Mouse (Mus musculus) MEL (cell line): Measurements from ENCODE around the gene Dedd. TPM values are rescaled to one million over a fixed set of nuclear protein-coding genes. Genes with fewer than 3 reads are reported as not detected.

Source experiments
- DNase-seq: peaks from one replicate; pipeline ENCODE4 v3.0.0; 2011; ENCODE audit warnings: low read depth, low spot score
- H3K27ac ChIP-seq: 2 replicates; pipeline ENCODE4 v1.5.1; 2012; ENCODE audit warnings: low read depth, mild to moderate bottlenecking, control low read depth, low read length, moderate library complexity; ENCODE audit not compliant: control insufficient read depth
- H3K27me3 ChIP-seq, 2 experiments: fragments of 150-350 bp in 1 of 2; sonication (generic) in 1 of 2; 2 replicates each; pipeline ENCODE4 v1.6.1; 2012; ENCODE audit warnings: low read length in 2 of 2, mild to moderate bottlenecking in 2 of 2, improper control_type of control experiment in 1 of 2, moderate library complexity in 1 of 2; ENCODE audit not compliant: insufficient read depth in 2 of 2, control insufficient read depth in 1 of 2
- H3K36me3 ChIP-seq, 2 experiments: 2 replicates each; pipeline ENCODE4 v1.6.1; 2012 to 2014; ENCODE audit warnings: low read length in 2 of 2, improper control_type of control experiment in 1 of 2, inconsistent platforms in 1 of 2, mild to moderate bottlenecking in 1 of 2; ENCODE audit not compliant: insufficient read depth in 2 of 2, control insufficient read depth in 1 of 2
- H3K4me1 ChIP-seq, 2 experiments: fragments of 150-350 bp in 1 of 2; sonication (generic) in 1 of 2; 2 replicates each; pipeline ENCODE4 v1.6.1; 2012; ENCODE audit warnings: low read length in 2 of 2, improper control_type of control experiment in 1 of 2, mild to moderate bottlenecking in 1 of 2; ENCODE audit not compliant: insufficient read depth in 2 of 2, control insufficient read depth in 1 of 2
- H3K4me3 ChIP-seq, 2 experiments: fragments of 150-350 bp in 1 of 2; sonication (generic) in 1 of 2; 2 replicates each; pipeline ENCODE4 v1.5.1; 2012; ENCODE audit warnings: low read depth in 2 of 2, low read length in 2 of 2, mild to moderate bottlenecking in 2 of 2, moderate library complexity in 2 of 2, control low read depth in 1 of 2, improper control_type of control experiment in 1 of 2; ENCODE audit not compliant: control insufficient read depth in 1 of 2, insufficient read depth in 1 of 2
- H3K79me2 ChIP-seq: 2 replicates; pipeline ENCODE4 v1.6.1; 2012; ENCODE audit warnings: mild to moderate bottlenecking, low read length, moderate library complexity; ENCODE audit not compliant: control insufficient read depth, poor library complexity, insufficient read depth
- H3K9ac ChIP-seq: 2 replicates; pipeline ENCODE4 v1.6.1; 2012; ENCODE audit warnings: low read depth, mild to moderate bottlenecking, control low read depth, low read length, moderate library complexity; ENCODE audit not compliant: control insufficient read depth, poor library complexity, severe bottlenecking
- H3K9me3 ChIP-seq: fragments of 150-350 bp; sonication (generic); replicated peaks from 2 replicates; pipeline ENCODE4 v1.6.1; 2012; ENCODE audit warnings: mild to moderate bottlenecking, low read length, improper control_type of control experiment, moderate library complexity; ENCODE audit not compliant: insufficient read depth
- BHLHE40 ChIP-seq: IDR thresholded peaks from 2 replicates; pipeline ENCODE4 v1.6.1; 2012; ENCODE audit warnings: low read depth, mild to moderate bottlenecking, inconsistent platforms, low read length, improper control_type of control experiment, borderline replicate concordance
- CHD1 ChIP-seq: IDR thresholded peaks from 2 replicates; pipeline ENCODE4 v1.6.1; 2012; ENCODE audit warnings: low read depth, mild to moderate bottlenecking, inconsistent platforms, low read length, improper control_type of control experiment
- CHD2 ChIP-seq: IDR thresholded peaks from 2 replicates; pipeline ENCODE4 v1.6.1; 2011; ENCODE audit warnings: low read length, improper control_type of control experiment
- CTCF ChIP-seq, 3 experiments: IDR thresholded peaks in 2 of 3; conservative IDR thresholded peaks in 1 of 3; 2 replicates each; pipeline ENCODE4 v1.5.1; 2011 to 2012; ENCODE audit warnings: low read length in 3 of 3, low read depth in 2 of 3, mild to moderate bottlenecking in 2 of 3, improper control_type of control experiment in 1 of 3, inconsistent platforms in 1 of 3, mixed read lengths in 1 of 3, moderate library complexity in 1 of 3; ENCODE audit not compliant: control insufficient read depth in 1 of 3, insufficient read depth in 1 of 3, poor library complexity in 1 of 3, severe bottlenecking in 1 of 3
- E2F4 ChIP-seq: IDR thresholded peaks from 2 replicates; pipeline ENCODE4 v1.6.1; 2011; ENCODE audit warnings: low read depth, low read length, improper control_type of control experiment, borderline replicate concordance
- ELF1 ChIP-seq: IDR thresholded peaks from 2 replicates; pipeline ENCODE4 v1.6.1; 2014; ENCODE audit warnings: low read depth, mild to moderate bottlenecking, inconsistent platforms, low read length, improper control_type of control experiment, moderate library complexity
- ETS1 ChIP-seq: IDR thresholded peaks from 2 replicates; pipeline ENCODE4 v1.6.1; 2012; ENCODE audit warnings: low read depth, mild to moderate bottlenecking, inconsistent platforms, low read length, improper control_type of control experiment, moderate library complexity
- GATA1 ChIP-seq: IDR thresholded peaks from 2 replicates; pipeline ENCODE4 v1.6.1; 2011; ENCODE audit warnings: low read depth, low read length, improper control_type of control experiment
- HCFC1 ChIP-seq: IDR thresholded peaks from 2 replicates; pipeline ENCODE4 v1.6.1; 2012; ENCODE audit warnings: low read depth, mild to moderate bottlenecking, inconsistent platforms, low read length, improper control_type of control experiment, moderate library complexity
- KAT2A ChIP-seq: conservative IDR thresholded peaks from 2 replicates; pipeline ENCODE4 v1.6.1; 2012; ENCODE audit warnings: low read depth, low read length, improper control_type of control experiment, inconsistent platforms
- MAFK ChIP-seq: IDR thresholded peaks from 2 replicates; pipeline ENCODE4 v1.6.1; 2011; ENCODE audit warnings: low read depth, mild to moderate bottlenecking, low read length, improper control_type of control experiment, borderline replicate concordance
- MAX ChIP-seq: IDR thresholded peaks from 2 replicates; pipeline ENCODE4 v1.6.1; 2011; ENCODE audit warnings: low read length, improper control_type of control experiment
- MEF2A ChIP-seq: IDR thresholded peaks from 2 replicates; pipeline ENCODE4 v1.6.1; 2014; ENCODE audit warnings: low read depth, mild to moderate bottlenecking, inconsistent platforms, low read length, improper control_type of control experiment; ENCODE audit not compliant: poor library complexity, insufficient replicate concordance, severe bottlenecking; ENCODE audit errors: extremely low read depth
- MXI1 ChIP-seq: IDR thresholded peaks from 2 replicates; pipeline ENCODE4 v1.6.1; 2011; ENCODE audit warnings: mild to moderate bottlenecking, low read depth, low read length, improper control_type of control experiment
- MYB ChIP-seq: IDR thresholded peaks from 2 replicates; pipeline ENCODE4 v1.6.1; 2011; ENCODE audit warnings: mild to moderate bottlenecking, low read depth, low read length, improper control_type of control experiment
- MYC ChIP-seq: IDR thresholded peaks from 2 replicates; pipeline ENCODE4 v1.6.1; 2011; ENCODE audit warnings: low read depth, mild to moderate bottlenecking, low read length, improper control_type of control experiment, moderate library complexity
- NELFE ChIP-seq: IDR thresholded peaks from 2 replicates; pipeline ENCODE4 v1.6.1; 2011; ENCODE audit warnings: low read depth, low read length, improper control_type of control experiment
- NRF1 ChIP-seq: IDR thresholded peaks from 2 replicates; pipeline ENCODE4 v1.6.1; 2014; ENCODE audit warnings: low read depth, mild to moderate bottlenecking, inconsistent platforms, low read length, improper control_type of control experiment, moderate library complexity; ENCODE audit not compliant: poor library complexity, insufficient read depth, severe bottlenecking
- POLR2A ChIP-seq, 2 experiments: IDR thresholded peaks; 2 replicates each; pipeline ENCODE4 v1.6.1; 2011 to 2012; ENCODE audit warnings: low read length in 2 of 2, mild to moderate bottlenecking in 2 of 2, control low read depth in 1 of 2, improper control_type of control experiment in 1 of 2, low read depth in 1 of 2, moderate library complexity in 1 of 2; ENCODE audit not compliant: control insufficient read depth in 1 of 2, insufficient read depth in 1 of 2, poor library complexity in 1 of 2
- POLR2AphosphoS2 ChIP-seq: IDR thresholded peaks from 2 replicates; pipeline ENCODE4 v1.6.1; 2011; ENCODE audit warnings: low read length, improper control_type of control experiment
- POLR2AphosphoS5 ChIP-seq: IDR thresholded peaks from 2 replicates; pipeline ENCODE4 v1.6.1; 2012; ENCODE audit warnings: low read depth, borderline replicate concordance, mild to moderate bottlenecking, inconsistent platforms, low read length, moderate library complexity, mixed read lengths
- RAD21 ChIP-seq: IDR thresholded peaks from 2 replicates; pipeline ENCODE4 v1.6.1; 2011; ENCODE audit warnings: mild to moderate bottlenecking, low read depth, low read length, improper control_type of control experiment
- RCOR1 ChIP-seq: IDR thresholded peaks from 2 replicates; pipeline ENCODE4 v1.6.1; 2012; ENCODE audit warnings: low read depth, mild to moderate bottlenecking, inconsistent platforms, low read length, improper control_type of control experiment
- SIN3A ChIP-seq: IDR thresholded peaks from 2 replicates; pipeline ENCODE4 v1.6.1; 2012; ENCODE audit warnings: low read length, improper control_type of control experiment, inconsistent platforms
- SMC3 ChIP-seq: IDR thresholded peaks from 2 replicates; pipeline ENCODE4 v1.6.1; 2011; ENCODE audit warnings: low read depth, low read length, improper control_type of control experiment
- TAL1 ChIP-seq: IDR thresholded peaks from 2 replicates; pipeline ENCODE4 v1.6.1; 2012; ENCODE audit warnings: mild to moderate bottlenecking, inconsistent platforms, low read length, moderate library complexity, mixed read lengths
- TBP ChIP-seq: IDR thresholded peaks from 2 replicates; pipeline ENCODE4 v1.8.0; 2011; ENCODE audit warnings: low read depth, low read length, improper control_type of control experiment
- TCF12 ChIP-seq: IDR thresholded peaks from 2 replicates; pipeline ENCODE4 v1.6.1; 2014; ENCODE audit warnings: low read depth, mild to moderate bottlenecking, inconsistent platforms, low read length, improper control_type of control experiment, moderate library complexity
- UBTF ChIP-seq: IDR thresholded peaks from 2 replicates; pipeline ENCODE4 v1.6.1; 2012; ENCODE audit warnings: low read depth, mild to moderate bottlenecking, inconsistent platforms, low read length, improper control_type of control experiment, moderate library complexity, borderline replicate concordance; ENCODE audit not compliant: insufficient read depth
- USF1 ChIP-seq: IDR thresholded peaks from 2 replicates; pipeline ENCODE4 v1.6.1; 2014; ENCODE audit warnings: low read depth, mild to moderate bottlenecking, inconsistent platforms, low read length, improper control_type of control experiment, moderate library complexity
- ZKSCAN1 ChIP-seq: IDR thresholded peaks from 2 replicates; pipeline ENCODE4 v1.6.1; 2012; ENCODE audit warnings: low read depth, mild to moderate bottlenecking, inconsistent platforms, low read length, improper control_type of control experiment, moderate library complexity
- polyA plus RNA-seq, 2 experiments: library from polyadenylated mRNA; stranded (reverse) in 1 of 2; unstranded in 1 of 2; fragments of >175 nt in 1 of 2; fragments of >200 nt in 1 of 2; gene quantifications; 2 replicates each; pipeline versions ENCODE4 v1.2.1 to v1.2.4; 2012; ENCODE audit warnings: low replicate concordance in 2 of 2, low read depth in 1 of 2; ENCODE audit not compliant: insufficient read length in 2 of 2, insufficient read depth in 1 of 2, missing spikeins in 1 of 2
- total RNA-seq: library from RNA; depleted of rRNA; stranded (reverse); fragments of 300-350 nt; gene quantifications from 2 replicates; pipeline ENCODE4 v1.2.3, GENCODE M21; 2012

Gene Dedd
- total and polyA plus RNA-seq, 3 experiments, result 28.7 to 44.9 TPM; not detected in 1

- TF ChIP-seq MAX (no peak), SMC3 (no peak), CTCF (IDR thresholded peaks at IDR 0.05 in 2 of 3, conservative IDR thresholded peaks at IDR 0.05 in 1 of 3; ENCODE audit: control insufficient read depth in 1 of 3, insufficient read depth in 1 of 3, low read depth in 2 of 3, low read length in 3 of 3, poor library complexity in 1 of 3, severe bottlenecking in 1 of 3) (no peak), NRF1 (no peak), USF1 (no peak), TCF12 (no peak), ELF1 (no peak), BHLHE40 (no peak), SIN3A (no peak), NELFE (no peak), POLR2AphosphoS5 (no peak), TAL1 (no peak), MAFK (no peak), MEF2A (no peak), MYB (no peak), GATA1 (no peak), MYC (no peak), UBTF (no peak)
- H3K9ac ChIP-seq, result no peak overlapping the region
- H3K27me3 ChIP-seq, result no peaks in the 10 kb centered on the region
- DNase-seq, result no peak
- peaks cover 0 to 6% of the 10 kb centered on the region in 2 experiments; a peak in 2 of 4 replicates for H3K36me3 ChIP-seq
- H3K9me3 ChIP-seq, result no peaks in the 10 kb centered on the region
- no peaks in the 10 kb centered on the region for H3K79me2 ChIP-seq
- H3K4me3 ChIP-seq, result no peak overlapping the region
- H3K27ac ChIP-seq, result no peak overlapping the region
- H3K4me1 ChIP-seq, result peaks cover 2 to 25% of the 10 kb centered on the region in 2 experiments; a peak in 3 of 4 replicates
Measured at GRCm38 (mm10) chr1:171378298-171378697, 49.4 kb downstream of the Dedd start.

- H3K36me3 ChIP-seq, result peaks cover 0 to 3% of the 10 kb centered on the region in 2 experiments; a peak in 1 of 4 replicates
- H3K9ac ChIP-seq, result peak overlapping the region; percentile 33; the same call in 1 of the 2 replicates
- no peaks in the 10 kb centered on the region for H3K27me3 ChIP-seq
- H3K4me3 ChIP-seq, result peak overlapping the region; percentile 28 to 42
- H3K4me1 ChIP-seq, result peaks cover 0 to 22% of the 10 kb centered on the region in 2 experiments; a peak in 2 of 4 replicates
- peak; percentile 80 for DNase-seq
- no peaks in the 10 kb centered on the region for H3K79me2 ChIP-seq
- no peak overlapping the region for H3K27ac ChIP-seq
- no peaks in the 10 kb centered on the region for H3K9me3 ChIP-seq
- TF ChIP-seq KAT2A (no peak), RCOR1 (no peak), TBP (no peak), CHD2 (no peak), NRF1 (no peak), SMC3 (peak; percentile 56), MAFK (no peak), RAD21 (peak; percentile 17), ZKSCAN1 (no peak), POLR2A (IDR thresholded peaks at IDR 0.05; ENCODE audit: control insufficient read depth in 1 of 2, insufficient read depth in 1 of 2, low read depth in 1 of 2, low read length in 2 of 2, poor library complexity in 1 of 2) (no peak), CHD1 (no peak), ELF1 (no peak), USF1 (no peak), CTCF (IDR thresholded peaks at IDR 0.05 in 2 of 3, conservative IDR thresholded peaks at IDR 0.05 in 1 of 3; ENCODE audit: control insufficient read depth in 1 of 3, insufficient read depth in 1 of 3, low read depth in 2 of 3, low read length in 3 of 3, poor library complexity in 1 of 3, severe bottlenecking in 1 of 3) (peak; percentile 58 to 84 (median 75)), ETS1 (no peak), MXI1 (no peak), E2F4 (no peak), HCFC1 (no peak), POLR2AphosphoS2 (no peak), POLR2AphosphoS5 (no peak), MYB (no peak)
Measured at GRCm38 (mm10) chr1:171379935-171380599, 51.1 kb downstream of the Dedd start.
